Mouse (Mus musculus) limb, embryonic 12.5 days (tissue): Measurements from ENCODE around the gene Rab11fip3. TPM values are rescaled to one million over a fixed set of nuclear protein-coding genes. Genes with fewer than 3 reads are reported as not detected.

Experiments
- ATAC-seq: fragments of 200-750 bp; cut with Nextera tagmentation; 2 replicates; pipeline ENCODE4 v1.8.0; 2017; ENCODE audit warnings: low read depth, moderate TSS enrichment; ENCODE audit not compliant: insufficient number of reproducible peaks, insufficient read depth, low FRiP score, low TSS enrichment
- H3K27ac ChIP-seq: fragments of 300-500 bp; sonication (generic); 2 replicates; pipeline ENCODE4 v1.5.1; 2016; ENCODE audit warnings: mild to moderate bottlenecking, moderate library complexity
- H3K27me3 ChIP-seq: fragments of 300-500 bp; sonication (generic); 2 replicates; pipeline ENCODE4 v1.6.1; 2016; ENCODE audit warnings: mild to moderate bottlenecking, moderate library complexity
- H3K36me3 ChIP-seq: fragments of 300-500 bp; sonication (generic); 2 replicates; pipeline ENCODE4 v1.6.1; 2016; ENCODE audit warnings: mild to moderate bottlenecking, moderate library complexity
- H3K4me1 ChIP-seq: fragments of 300-500 bp; sonication (generic); replicated peaks from 2 replicates; pipeline ENCODE4 v1.6.1; 2016
- H3K4me2 ChIP-seq: fragments of 300-500 bp; sonication (generic); 2 replicates; pipeline ENCODE4 v1.6.1; 2016; ENCODE audit warnings: mild to moderate bottlenecking, moderate library complexity
- H3K4me3 ChIP-seq: fragments of 300-500 bp; sonication (generic); replicated peaks from 2 replicates; pipeline ENCODE4 v1.5.1; 2016; ENCODE audit warnings: mild to moderate bottlenecking
- H3K9ac ChIP-seq: fragments of 300-500 bp; sonication (generic); replicated peaks from 2 replicates; pipeline ENCODE4 v1.6.1; 2016; ENCODE audit warnings: mild to moderate bottlenecking, moderate library complexity
- H3K9me3 ChIP-seq: fragments of 300-500 bp; sonication (generic); 2 replicates; pipeline ENCODE4 v1.6.1; 2016; ENCODE audit warnings: mild to moderate bottlenecking, moderate library complexity
- WGBS: fragments of 180-500 bp; shearing (Covaris S2); methylation state at CpG from one replicate; pipeline ENCODE4 v1.1.7; 2016; 5-methylcytosine and 5-hydroxymethylcytosine counted together
- polyA plus RNA-seq: library from polyadenylated mRNA; unstranded; fragments of >200 nt; fragmentation: Nextera tagmentation; extraction: Ambion mirVana; gene quantifications from 2 replicates; pipeline ENCODE4 v1.2.1, GENCODE M21; 2016

Rab11fip3 gene
- polyA plus RNA-seq, 1 experiment from 2014 or later: 26.9 TPM

GRCm38 (mm10) chr17:26028261-26028660, 41.1 kb downstream of the Rab11fip3 start:
- Histone ChIP-seq H3K4me2 (no peak overlapping the region), H3K4me3 (no peak overlapping the region), H3K9me3 (no peaks in the 10 kb centered on the region), H3K27me3 (no peaks in the 10 kb centered on the region), H3K36me3 (peaks cover 54% of the 10 kb centered on the region), H3K27ac (no peak overlapping the region), H3K4me1 (no peaks in the 10 kb centered on the region), H3K9ac (no peak overlapping the region)
- WGBS: 74% methylated on average over 4 of the region's 4 CpGs
- ATAC-seq: no peak

- Histone ChIP-seq H3K36me3 (peaks cover 47% of the 10 kb centered on the region), H3K4me1 (no peaks in the 10 kb centered on the region), H3K9ac (no peak overlapping the region), H3K4me3 (no peak overlapping the region), H3K27ac (no peak overlapping the region), H3K27me3 (no peaks in the 10 kb centered on the region), H3K4me2 (no peak overlapping the region), H3K9me3 (no peaks in the 10 kb centered on the region)
- 93% methylated on average over 9 of the region's 9 CpGs for WGBS
- ATAC-seq: no peak
Measured at GRCm38 (mm10) chr17:26024674-26025073, 44.7 kb downstream of the Rab11fip3 start.

GRCm38 (mm10) chr17:26023966-26024365, 45.4 kb downstream of the Rab11fip3 start:
- WGBS: 89% methylated on average over 8 of the region's 8 CpGs
- H3K9me3 ChIP-seq: no peaks in the 10 kb centered on the region
- H3K9ac ChIP-seq: no peak overlapping the region
- no peaks in the 10 kb centered on the region for H3K27me3 ChIP-seq
- H3K27ac ChIP-seq: no peak overlapping the region
- peaks cover 43% of the 10 kb centered on the region for H3K36me3 ChIP-seq
- H3K4me2 ChIP-seq: no peak overlapping the region
- no peak overlapping the region for H3K4me3 ChIP-seq
- no peaks in the 10 kb centered on the region for H3K4me1 ChIP-seq
- ATAC-seq: no peak

GRCm38 (mm10) chr17:26023181-26023580, 46.2 kb downstream of the Rab11fip3 start:
- H3K4me3 ChIP-seq: no peak overlapping the region
- H3K4me2 ChIP-seq: no peak overlapping the region
- no peak overlapping the region for H3K9ac ChIP-seq
- H3K4me1 ChIP-seq: no peaks in the 10 kb centered on the region
- H3K27me3 ChIP-seq: no peaks in the 10 kb centered on the region
- no peak for ATAC-seq
- H3K9me3 ChIP-seq: no peaks in the 10 kb centered on the region
- 93% methylated on average over 5 of the region's 5 CpGs for WGBS
- H3K27ac ChIP-seq: no peak overlapping the region
- H3K36me3 ChIP-seq: peaks cover 48% of the 10 kb centered on the region

- no peaks in the 10 kb centered on the region for H3K4me1 ChIP-seq
- no peak for ATAC-seq
- H3K36me3 ChIP-seq: peaks cover 45% of the 10 kb centered on the region
- no peaks in the 10 kb centered on the region for H3K9me3 ChIP-seq
- H3K27ac ChIP-seq: no peak overlapping the region; the same call in 1 of the 2 replicates
- H3K4me3 ChIP-seq: no peak overlapping the region
- H3K27me3 ChIP-seq: no peaks in the 10 kb centered on the region
- H3K4me2 ChIP-seq: no peak overlapping the region
- H3K9ac ChIP-seq: no peak overlapping the region
- 71% methylated on average over 9 of the region's 9 CpGs for WGBS
Measured at GRCm38 (mm10) chr17:26021728-26022341, 47.5 kb downstream of the Rab11fip3 start.

DNA sequence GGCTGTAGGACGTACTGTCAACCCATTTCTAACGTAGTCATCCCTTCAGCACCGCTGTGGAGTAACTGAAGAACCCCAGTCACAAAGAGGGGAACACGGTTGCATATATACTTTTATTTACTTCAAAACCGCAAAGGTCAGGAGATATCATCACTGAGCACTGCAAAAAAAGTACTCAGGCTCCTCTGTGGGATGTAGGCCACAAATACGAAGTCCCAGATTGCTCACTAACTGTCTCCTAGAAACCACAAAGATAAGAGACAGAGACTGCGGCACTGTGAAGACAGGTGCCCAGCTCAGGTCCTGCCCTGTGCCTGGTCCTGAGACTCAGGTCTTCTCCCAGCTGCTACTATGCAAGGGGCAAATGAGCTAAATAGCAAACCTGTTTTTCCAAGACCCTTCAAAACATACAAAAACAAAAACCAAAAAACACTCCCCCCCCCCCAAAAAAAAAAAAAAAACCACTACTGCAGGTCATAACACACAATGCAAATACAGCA, 48.5 kb downstream of the Rab11fip3 start:
- no peak overlapping the region for H3K4me2 ChIP-seq
- H3K9ac ChIP-seq: no peak overlapping the region
- ATAC-seq: no peak
- 91% methylated on average over 7 of the region's 7 CpGs for WGBS
- no peaks in the 10 kb centered on the region for H3K27me3 ChIP-seq
- no peak overlapping the region for H3K27ac ChIP-seq
- no peaks in the 10 kb centered on the region for H3K4me1 ChIP-seq
- peaks cover 44% of the 10 kb centered on the region for H3K36me3 ChIP-seq
- no peak overlapping the region for H3K4me3 ChIP-seq
- no peaks in the 10 kb centered on the region for H3K9me3 ChIP-seq

GRCm38 (mm10) chr17:26018388-26018787, 51.0 kb downstream of the Rab11fip3 start:
- no peaks in the 10 kb centered on the region for H3K9me3 ChIP-seq
- no peaks in the 10 kb centered on the region for H3K4me1 ChIP-seq
- H3K36me3 ChIP-seq: peaks cover 47% of the 10 kb centered on the region
- WGBS: 52% methylated on average over 3 of the region's 3 CpGs
- no peak overlapping the region for H3K27ac ChIP-seq
- no peak overlapping the region for H3K4me2 ChIP-seq
- H3K4me3 ChIP-seq: no peak overlapping the region
- H3K27me3 ChIP-seq: no peaks in the 10 kb centered on the region
- ATAC-seq: no peak
- H3K9ac ChIP-seq: no peak overlapping the region

GRCm38 (mm10) chr17:26017949-26018348, 51.4 kb downstream of the Rab11fip3 start:
- H3K36me3 ChIP-seq: peaks cover 49% of the 10 kb centered on the region
- no peaks in the 10 kb centered on the region for H3K27me3 ChIP-seq
- no peak for ATAC-seq
- no peak overlapping the region for H3K9ac ChIP-seq
- H3K4me3 ChIP-seq: no peak overlapping the region
- H3K4me1 ChIP-seq: no peaks in the 10 kb centered on the region
- H3K4me2 ChIP-seq: no peak overlapping the region
- no peak overlapping the region for H3K27ac ChIP-seq
- 81% methylated on average over 5 of the region's 5 CpGs for WGBS
- H3K9me3 ChIP-seq: no peaks in the 10 kb centered on the region

GRCm38 (mm10) chr17:26017021-26017420, 52.3 kb downstream of the Rab11fip3 start:
- Histone ChIP-seq H3K9ac (no peak overlapping the region), H3K4me3 (no peak overlapping the region), H3K27me3 (no peaks in the 10 kb centered on the region), H3K27ac (no peak overlapping the region), H3K36me3 (peaks cover 51% of the 10 kb centered on the region), H3K4me1 (peaks cover 2% of the 10 kb centered on the region; the same call in 1 of the 2 replicates), H3K9me3 (no peaks in the 10 kb centered on the region), H3K4me2 (no peak overlapping the region)
- no peak for ATAC-seq
- 83% methylated on average over 3 of the region's 3 CpGs for WGBS

- 85% methylated on average over 10 of the region's 10 CpGs for WGBS
- Histone ChIP-seq H3K27ac (no peak overlapping the region), H3K9ac (no peak overlapping the region), H3K9me3 (no peaks in the 10 kb centered on the region), H3K4me1 (peaks cover 5% of the 10 kb centered on the region; the same call in 1 of the 2 replicates), H3K36me3 (peaks cover 58% of the 10 kb centered on the region), H3K27me3 (no peaks in the 10 kb centered on the region), H3K4me2 (no peak overlapping the region), H3K4me3 (no peak overlapping the region)
- ATAC-seq: no peak
Measured at GRCm38 (mm10) chr17:26013711-26014110, 55.6 kb downstream of the Rab11fip3 start.

- no peaks in the 10 kb centered on the region for H3K9me3 ChIP-seq
- 7% methylated on average over 15 of the region's 15 CpGs for WGBS
- H3K27ac ChIP-seq: no peak overlapping the region
- no peaks in the 10 kb centered on the region for H3K27me3 ChIP-seq
- no peak for ATAC-seq
- peaks cover 5% of the 10 kb centered on the region; the same call in 1 of the 2 replicates for H3K4me1 ChIP-seq
- no peak overlapping the region for H3K9ac ChIP-seq
- H3K4me3 ChIP-seq: no peak overlapping the region
- peak overlapping the region; percentile 30 for H3K4me2 ChIP-seq
- peaks cover 59% of the 10 kb centered on the region for H3K36me3 ChIP-seq
Measured at GRCm38 (mm10) chr17:26011841-26012460, 57.4 kb downstream of the Rab11fip3 start.
